Mouse (Mus musculus) gastrocnemius, adult 18-20 months (tissue): ENCODE results near the gene Hinfp. TPM values are rescaled to one million over a fixed set of nuclear protein-coding genes. Genes with fewer than 3 reads are reported as not detected.
"Not testable (repeated sequence)": the region's sequence is repeated elsewhere in the genome, so short reads cannot be mapped to it uniquely, and the experiment has no call there.

Experiments used
- DNase-seq: peaks from one replicate; pipeline ENCODE4 v3.0.0; 2021; ENCODE audit warnings: low spot score
- total RNA-seq, 2 experiments: library from RNA; stranded (reverse); gene quantifications; 2 replicates each; pipeline ENCODE4 v1.2.3; 2021

The Hinfp gene
- total RNA-seq, 2 experiments from 2014 or later, result 5.2 TPM

DNA sequence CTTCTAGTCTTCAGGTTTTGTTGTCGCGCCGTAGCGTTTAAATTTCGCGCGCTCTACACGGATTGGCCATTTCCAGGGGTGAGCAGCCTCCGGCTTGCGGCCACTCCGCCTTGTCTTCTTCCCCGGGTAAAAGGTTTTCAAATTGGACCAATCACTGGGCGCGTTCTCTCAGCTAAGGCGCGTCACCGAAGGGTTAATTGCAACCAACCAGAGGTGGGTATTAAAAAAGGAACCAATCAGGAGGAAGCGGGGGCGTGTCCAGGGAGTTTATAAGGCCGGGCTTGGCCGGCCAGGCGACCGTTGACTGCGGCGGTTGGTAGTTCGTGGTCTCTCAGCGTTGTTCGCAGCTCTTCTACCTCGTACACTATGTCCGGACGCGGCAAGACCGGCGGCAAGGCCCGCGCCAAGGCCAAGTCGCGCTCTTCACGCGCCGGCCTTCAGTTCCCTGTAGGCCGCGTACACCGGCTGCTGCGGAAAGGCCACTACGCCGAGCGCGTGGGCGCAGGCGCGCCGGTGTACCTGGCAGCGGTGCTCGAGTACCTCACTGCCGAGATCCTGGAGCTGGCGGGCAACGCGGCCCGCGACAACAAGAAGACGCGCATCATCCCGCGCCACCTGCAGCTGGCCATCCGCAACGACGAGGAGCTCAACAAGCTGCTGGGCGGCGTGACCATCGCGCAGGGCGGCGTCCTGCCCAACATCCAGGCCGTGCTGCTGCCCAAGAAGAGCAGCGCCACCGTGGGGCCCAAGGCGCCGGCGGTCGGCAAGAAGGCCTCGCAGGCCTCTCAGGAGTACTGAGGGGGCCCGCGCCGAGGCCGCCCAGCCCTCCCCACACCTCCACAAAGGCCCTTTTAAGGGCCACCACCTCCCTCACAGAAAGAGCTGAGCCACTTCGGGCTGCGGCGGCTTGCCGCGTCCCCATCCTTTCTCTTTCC, 29.2 kb upstream of the Hinfp start, which contains the start of gene H2afx:
Gene H2afx, plus strand, starts transcription at position 299 of the 935 bp plus-strand sequence.
- peak; percentile 99 for DNase-seq

DNA sequence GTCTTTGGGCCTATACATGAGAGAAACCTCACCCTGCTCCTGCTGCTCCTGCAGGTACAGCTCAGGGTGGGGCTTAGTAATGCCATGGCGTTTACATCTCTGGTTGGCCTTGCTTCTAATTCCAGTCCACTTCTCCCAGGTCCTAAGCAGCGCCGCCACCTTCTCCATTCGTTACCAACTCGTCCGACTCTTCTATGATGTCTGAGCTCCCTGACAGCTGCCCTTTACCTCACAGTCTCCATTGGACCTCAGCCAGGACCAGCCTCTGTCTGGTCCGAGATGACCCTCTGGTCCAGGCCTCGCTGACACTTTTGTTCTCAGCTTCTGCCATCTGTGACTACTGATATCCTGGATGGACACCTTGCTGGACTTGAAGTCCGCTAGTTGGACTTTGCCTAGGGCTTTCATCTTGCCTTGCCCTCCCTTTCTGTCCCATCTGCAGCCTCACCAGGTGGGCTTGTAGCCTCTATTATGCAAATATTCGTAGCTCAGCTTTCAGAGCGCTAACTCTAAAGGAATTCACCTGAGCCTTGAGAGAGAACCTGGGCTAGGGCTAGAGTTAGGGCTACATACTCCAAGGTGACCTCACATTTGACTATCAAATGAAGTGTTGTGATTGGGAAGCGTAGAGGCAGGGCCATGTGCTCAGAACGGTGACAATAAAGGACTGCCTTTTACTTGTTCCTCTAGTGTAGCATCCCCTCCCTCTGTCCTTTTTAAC, 27.6 kb upstream of the Hinfp start:
- no peak for DNase-seq

- DNase-seq, result no peak
These were observed 25.3 kb upstream of the Hinfp start for GRCm38 (mm10) chr9:44330736-44331135.

DNA sequence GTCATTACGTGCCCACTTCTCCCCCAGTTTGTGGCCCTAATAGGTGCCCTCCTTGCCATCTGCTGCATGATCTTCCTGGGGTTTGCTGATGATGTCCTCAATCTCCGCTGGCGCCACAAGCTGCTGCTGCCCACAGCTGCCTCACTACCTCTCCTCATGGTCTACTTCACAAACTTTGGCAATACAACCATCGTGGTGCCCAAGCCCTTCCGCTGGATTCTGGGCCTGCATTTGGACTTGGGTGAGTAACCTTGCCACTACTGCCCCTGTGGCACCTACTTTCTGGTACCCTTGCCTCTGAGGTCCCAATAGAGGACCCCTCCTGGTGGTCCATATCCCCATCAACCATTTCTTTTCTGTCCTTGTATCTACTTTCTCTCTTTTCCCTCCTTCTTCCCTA, 22.5 kb upstream of the Hinfp start:
- no peak for DNase-seq

- DNase-seq, result peak; percentile 31
These were observed 21.7 kb upstream of the Hinfp start for GRCm38 (mm10) chr9:44327064-44327711.

DNA sequence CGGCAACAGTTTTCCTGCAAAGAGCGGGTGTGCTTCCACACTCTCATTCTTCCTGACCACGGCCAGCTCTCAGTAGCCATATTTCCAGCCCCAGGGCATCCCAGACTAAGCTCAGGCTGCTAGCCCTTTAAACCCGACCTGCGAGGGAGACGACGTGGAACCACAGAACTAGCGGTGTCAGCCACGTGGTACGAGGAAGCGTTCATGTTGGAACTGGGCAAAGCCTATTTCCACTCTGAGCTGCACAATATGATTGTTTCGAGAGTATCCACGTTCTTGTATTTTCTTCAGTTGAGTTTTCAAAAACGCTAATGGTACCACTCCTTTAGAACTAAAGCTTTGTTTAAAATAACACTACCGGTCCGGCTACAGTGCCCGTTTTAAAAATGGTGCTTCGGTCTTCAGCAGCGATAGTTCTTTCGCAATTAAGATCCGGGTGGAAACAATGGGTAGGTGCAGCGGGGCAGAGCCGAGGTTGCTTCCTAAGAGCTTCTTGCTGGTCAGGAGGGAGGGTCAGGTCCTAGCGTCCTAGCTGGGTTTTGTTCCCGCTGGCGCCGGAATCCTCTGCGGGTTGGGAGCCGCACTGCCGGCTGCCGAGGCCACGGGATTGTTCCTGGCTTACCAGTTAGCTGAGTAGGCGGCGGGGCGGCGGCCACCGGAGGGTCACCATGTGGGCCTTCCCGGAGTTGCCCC, 21.0 kb upstream of the Hinfp start:
- DNase-seq, result peak; percentile 88

- no peak for DNase-seq
These were observed 20.4 kb upstream of the Hinfp start, which contains the start of gene Dpagt1 for GRCm38 (mm10) chr9:44325768-44326370. Gene Dpagt1, plus strand, starts transcription at chr9:44326019.

GRCm38 (mm10) chr9:44325032-44325767, 19.7 kb upstream of the Hinfp start:
- DNase-seq, result not testable (repeated sequence)

- no peak for DNase-seq
These were observed 18.7 kb upstream of the Hinfp start for GRCm38 (mm10) chr9:44324147-44324546.

- not testable (repeated sequence) for DNase-seq
These were observed 18.2 kb upstream of the Hinfp start for GRCm38 (mm10) chr9:44323656-44324055.

- no peak for DNase-seq
These were observed 15.3 kb upstream of the Hinfp start for GRCm38 (mm10) chr9:44320799-44321133.

GRCm38 (mm10) chr9:44319887-44320798, 14.7 kb upstream of the Hinfp start, which contains the start of gene C2cd2l:
Gene C2cd2l, minus strand, starts transcription at chr9:44320285.
- peak; percentile 93 for DNase-seq

GRCm38 (mm10) chr9:44319105-44319886, 13.8 kb upstream of the Hinfp start:
- no peak for DNase-seq

DNA sequence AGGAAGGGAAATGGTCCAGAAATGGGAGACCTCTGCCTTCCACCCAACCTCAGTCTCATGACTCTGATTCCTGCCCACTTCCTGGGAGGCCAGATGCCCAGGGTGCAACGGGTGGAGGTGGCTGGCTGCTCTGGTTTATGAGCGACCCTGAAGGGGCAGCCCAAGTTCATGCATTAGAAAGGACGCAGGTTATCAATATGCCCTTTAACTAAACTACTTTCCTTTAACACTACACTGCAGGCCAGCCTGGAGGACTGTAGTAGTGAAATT, 13.3 kb upstream of the Hinfp start:
- no peak for DNase-seq

- no peak for DNase-seq
These were observed 12.8 kb upstream of the Hinfp start for GRCm38 (mm10) chr9:44318076-44318825.

DNA sequence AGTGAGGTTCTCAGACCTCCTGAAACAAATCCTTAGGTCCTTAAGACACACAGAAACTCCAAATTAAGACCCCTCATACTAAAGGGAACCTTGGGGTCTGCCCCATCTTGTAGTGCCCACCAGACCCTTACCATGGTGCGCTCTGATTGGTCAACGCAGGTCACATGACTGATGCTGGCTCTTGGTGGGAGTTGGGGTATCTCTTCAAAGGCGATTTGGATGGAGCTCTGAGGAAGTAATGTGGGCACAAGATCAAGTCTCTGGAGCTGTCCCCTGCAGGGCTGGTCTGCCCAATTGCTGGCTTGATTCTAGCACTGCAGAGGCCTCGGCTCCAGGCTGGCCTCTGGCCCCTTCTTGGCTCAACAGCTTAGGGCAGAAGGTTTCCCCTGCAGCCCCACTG, 12.0 kb upstream of the Hinfp start:
- no peak for DNase-seq

DNA sequence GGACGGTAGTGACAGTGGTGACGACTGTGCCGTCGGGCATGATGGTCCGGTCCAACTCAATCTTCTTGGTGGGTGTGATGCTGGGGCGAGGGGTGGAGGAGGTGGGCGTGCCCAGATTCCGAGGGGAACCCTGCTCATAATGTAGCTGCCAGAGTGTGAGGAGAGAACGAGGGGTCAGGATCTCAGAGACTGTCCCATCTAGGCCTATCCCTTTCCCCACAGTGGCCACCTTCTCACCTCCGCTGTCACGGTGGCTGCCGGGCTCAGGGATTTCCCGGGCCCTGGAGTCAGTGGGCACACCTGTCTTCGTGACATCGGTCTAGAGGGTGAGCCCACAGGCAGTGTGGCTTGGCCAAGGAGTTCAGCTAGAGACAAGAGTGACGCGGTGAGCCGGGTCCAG, 9.4 kb upstream of the Hinfp start:
- no peak for DNase-seq

DNA sequence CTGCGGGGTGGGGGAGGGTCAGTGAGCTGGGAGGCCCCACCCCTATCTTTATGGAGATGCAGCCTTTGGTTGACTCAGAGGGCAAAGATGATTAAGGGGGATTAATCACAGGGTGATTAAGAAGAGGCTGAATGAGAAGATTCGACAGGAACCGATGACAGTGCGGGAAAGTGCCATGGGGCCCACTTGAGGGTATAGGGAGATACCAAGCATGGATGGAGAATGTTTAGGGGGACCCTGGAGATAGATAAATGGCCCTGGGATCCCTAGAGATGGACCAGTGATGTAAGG, 8.7 kb upstream of the Hinfp start:
- DNase-seq, result no peak
